Mouse (Mus musculus) forebrain, embryonic 12.5 days (tissue): ENCODE data around the gene Slc17a4. TPM values are rescaled to one million over a fixed set of nuclear protein-coding genes. Genes with fewer than 3 reads are reported as not detected.

ENCODE experiments used
- ATAC-seq: fragments of 200-750 bp; cut with Nextera tagmentation; 2 replicates; pipeline ENCODE4 v1.8.0; 2017; ENCODE audit warnings: moderate TSS enrichment; ENCODE audit not compliant: low FRiP score
- H3K27ac ChIP-seq: fragments of 300-500 bp; sonication (generic); 2 replicates; pipeline ENCODE4 v1.5.1; 2016; ENCODE audit warnings: mild to moderate bottlenecking
- H3K27me3 ChIP-seq: fragments of 300-500 bp; sonication (generic); 2 replicates; pipeline ENCODE4 v1.6.1; 2016; ENCODE audit warnings: mild to moderate bottlenecking
- H3K36me3 ChIP-seq: fragments of 300-500 bp; sonication (generic); replicated peaks from 2 replicates; pipeline ENCODE4 v1.6.1; 2016; ENCODE audit warnings: mild to moderate bottlenecking
- H3K4me1 ChIP-seq: fragments of 300-500 bp; sonication (generic); 2 replicates; pipeline ENCODE4 v1.6.1; 2016
- H3K4me2 ChIP-seq: fragments of 300-500 bp; sonication (generic); 2 replicates; pipeline ENCODE4 v1.6.1; 2016; ENCODE audit warnings: mild to moderate bottlenecking, moderate library complexity
- H3K4me3 ChIP-seq: fragments of 300-500 bp; sonication (generic); replicated peaks from 2 replicates; pipeline ENCODE4 v1.5.1; 2016; ENCODE audit warnings: mild to moderate bottlenecking
- H3K9ac ChIP-seq: fragments of 300-500 bp; sonication (generic); 2 replicates; pipeline ENCODE4 v1.6.1; 2016; ENCODE audit warnings: mild to moderate bottlenecking
- H3K9me3 ChIP-seq: fragments of 300-500 bp; sonication (generic); 2 replicates; pipeline ENCODE4 v1.6.1; 2016
- WGBS: fragments of 180-500 bp; shearing (Covaris S2); methylation state at CpG from one replicate; pipeline ENCODE4 v1.1.7; 2016; 5-methylcytosine and 5-hydroxymethylcytosine counted together
- polyA plus RNA-seq: library from polyadenylated mRNA; unstranded; fragments of >200 nt; fragmentation: Nextera tagmentation; extraction: Ambion mirVana; gene quantifications from 2 replicates; pipeline ENCODE4 v1.2.1, GENCODE M21; 2016

The Slc17a4 gene
- polyA plus RNA-seq, 1 experiment from 2014 or later, result not detected

GRCm38 (mm10) chr13:23887026-23887725, 27.6 kb downstream of the Slc17a4 start:
- 89% methylated on average over 3 of the region's 3 CpGs for WGBS
- no peak for ATAC-seq
- no peak overlapping the region for H3K4me3 ChIP-seq
- no peak overlapping the region for H3K9ac ChIP-seq
- no peaks in the 10 kb centered on the region for H3K9me3 ChIP-seq
- no peak overlapping the region for H3K27ac ChIP-seq
- H3K36me3 ChIP-seq, result no peaks in the 10 kb centered on the region
- no peaks in the 10 kb centered on the region for H3K27me3 ChIP-seq
- H3K4me2 ChIP-seq, result no peak overlapping the region
- no peaks in the 10 kb centered on the region for H3K4me1 ChIP-seq

GRCm38 (mm10) chr13:23885540-23885939, 29.3 kb downstream of the Slc17a4 start:
- ATAC-seq, result no peak
- H3K4me2 ChIP-seq, result no peak overlapping the region
- H3K36me3 ChIP-seq, result no peaks in the 10 kb centered on the region
- H3K4me3 ChIP-seq, result no peak overlapping the region
- WGBS, result 42% methylated on average over 2 of the region's 2 CpGs
- H3K27ac ChIP-seq, result no peak overlapping the region
- H3K27me3 ChIP-seq, result no peaks in the 10 kb centered on the region
- H3K4me1 ChIP-seq, result no peaks in the 10 kb centered on the region
- H3K9me3 ChIP-seq, result no peaks in the 10 kb centered on the region
- H3K9ac ChIP-seq, result no peak overlapping the region

- 75% methylated on average over 5 of the region's 5 CpGs for WGBS
- no peak overlapping the region for H3K27ac ChIP-seq
- no peaks in the 10 kb centered on the region for H3K4me1 ChIP-seq
- ATAC-seq, result no peak
- no peak overlapping the region for H3K9ac ChIP-seq
- no peak overlapping the region for H3K4me3 ChIP-seq
- H3K27me3 ChIP-seq, result no peaks in the 10 kb centered on the region
- H3K36me3 ChIP-seq, result no peaks in the 10 kb centered on the region
- H3K9me3 ChIP-seq, result no peaks in the 10 kb centered on the region
- no peak overlapping the region for H3K4me2 ChIP-seq
Measured at GRCm38 (mm10) chr13:23879636-23880035, 35.2 kb downstream of the Slc17a4 start.

- Histone ChIP-seq H3K4me2 (no peak overlapping the region), H3K9ac (no peak overlapping the region), H3K36me3 (no peaks in the 10 kb centered on the region), H3K9me3 (no peaks in the 10 kb centered on the region), H3K4me3 (no peak overlapping the region), H3K27me3 (no peaks in the 10 kb centered on the region), H3K27ac (no peak overlapping the region), H3K4me1 (no peaks in the 10 kb centered on the region)
- ATAC-seq, result no peak
- 73% methylated on average over 3 of the region's 3 CpGs for WGBS
Measured at GRCm38 (mm10) chr13:23879106-23879505, 35.7 kb downstream of the Slc17a4 start.

- no peak overlapping the region for H3K27ac ChIP-seq
- 86% methylated on average over 5 of the region's 5 CpGs for WGBS
Measured at GRCm38 (mm10) chr13:23873141-23873540, 41.7 kb downstream of the Slc17a4 start.

GRCm38 (mm10) chr13:23869996-23870395, 44.8 kb downstream of the Slc17a4 start:
- Histone ChIP-seq H3K36me3 (no peaks in the 10 kb centered on the region), H3K4me3 (no peak overlapping the region), H3K4me2 (no peak overlapping the region), H3K27me3 (no peaks in the 10 kb centered on the region), H3K27ac (no peak overlapping the region), H3K9me3 (no peaks in the 10 kb centered on the region), H3K4me1 (no peaks in the 10 kb centered on the region), H3K9ac (no peak overlapping the region)
- WGBS, result 79% methylated on average over 3 of the region's 3 CpGs
- ATAC-seq, result no peak

More at GRCm38 (mm10) chr13:23873141-23873540, 41.7 kb downstream of the Slc17a4 start:
- Histone ChIP-seq H3K4me3 (no peak overlapping the region), H3K27me3 (no peaks in the 10 kb centered on the region), H3K36me3 (no peaks in the 10 kb centered on the region), H3K9me3 (no peaks in the 10 kb centered on the region), H3K4me1 (no peaks in the 10 kb centered on the region), H3K4me2 (no peak overlapping the region), H3K9ac (no peak overlapping the region)
- no peak for ATAC-seq

GRCm38 (mm10) chr13:23868790-23869533, 45.8 kb downstream of the Slc17a4 start:
- no peak for ATAC-seq
- Histone ChIP-seq H3K27ac (no peak overlapping the region), H3K9ac (no peak overlapping the region), H3K36me3 (no peaks in the 10 kb centered on the region), H3K27me3 (no peaks in the 10 kb centered on the region), H3K9me3 (no peaks in the 10 kb centered on the region), H3K4me1 (no peaks in the 10 kb centered on the region), H3K4me2 (no peak overlapping the region), H3K4me3 (no peak overlapping the region)
- WGBS, result 90% methylated on average over 8 of the region's 8 CpGs

- H3K4me3 ChIP-seq, result no peak within 1 kb of the TSS
- no peak for ATAC-seq
- WGBS, result 92% methylated on average over 7 of the region's 7 CpGs
Measured at GRCm38 (mm10) chr13:23867405-23867804, 47.4 kb downstream of the Slc17a4 start, which contains the start of gene Slc17a1. Gene Slc17a1, plus strand, starts transcription at chr13:23867750.

GRCm38 (mm10) chr13:23867000-23867399, 47.8 kb downstream of the Slc17a4 start:
- no peaks in the 10 kb centered on the region for H3K36me3 ChIP-seq
- no peaks in the 10 kb centered on the region for H3K27me3 ChIP-seq
- H3K4me2 ChIP-seq, result no peak overlapping the region
- 94% methylated on average over 6 of the region's 6 CpGs for WGBS
- no peak for ATAC-seq
- H3K27ac ChIP-seq, result no peak overlapping the region
- no peak overlapping the region for H3K9ac ChIP-seq
- no peaks in the 10 kb centered on the region for H3K9me3 ChIP-seq
- H3K4me3 ChIP-seq, result no peak overlapping the region
- H3K4me1 ChIP-seq, result no peaks in the 10 kb centered on the region

More at GRCm38 (mm10) chr13:23867405-23867804, 47.4 kb downstream of the Slc17a4 start, which contains the start of gene Slc17a1:
- Histone ChIP-seq H3K9ac (no peak within 1 kb of the TSS), H3K9me3 (no peaks in the 10 kb centered on the region), H3K27me3 (no peaks in the 10 kb centered on the region), H3K4me2 (no peak within 1 kb of the TSS), H3K4me1 (no peaks in the 10 kb centered on the region), H3K27ac (no peak within 1 kb of the TSS), H3K36me3 (no peaks in the 10 kb centered on the region)

- H3K9ac ChIP-seq, result no peak overlapping the region
- H3K9me3 ChIP-seq, result no peaks in the 10 kb centered on the region
- no peaks in the 10 kb centered on the region for H3K4me1 ChIP-seq
- 83% methylated on average over 9 of the region's 9 CpGs for WGBS
- no peak overlapping the region for H3K27ac ChIP-seq
- no peaks in the 10 kb centered on the region for H3K27me3 ChIP-seq
- ATAC-seq, result no peak
- H3K4me3 ChIP-seq, result no peak overlapping the region
- no peaks in the 10 kb centered on the region for H3K36me3 ChIP-seq
- no peak overlapping the region for H3K4me2 ChIP-seq
Measured at GRCm38 (mm10) chr13:23866086-23866710, 48.6 kb downstream of the Slc17a4 start.

- H3K9me3 ChIP-seq, result no peaks in the 10 kb centered on the region
- H3K4me2 ChIP-seq, result no peak overlapping the region
- no peaks in the 10 kb centered on the region for H3K36me3 ChIP-seq
- ATAC-seq, result no peak
- H3K27ac ChIP-seq, result no peak overlapping the region
- H3K9ac ChIP-seq, result no peak overlapping the region
- H3K4me3 ChIP-seq, result no peak overlapping the region
- WGBS, result 84% methylated on average over 9 of the region's 9 CpGs
- H3K27me3 ChIP-seq, result no peaks in the 10 kb centered on the region
- H3K4me1 ChIP-seq, result no peaks in the 10 kb centered on the region
Measured at GRCm38 (mm10) chr13:23864711-23865110, 50.1 kb downstream of the Slc17a4 start.

- H3K27me3 ChIP-seq, result no peaks in the 10 kb centered on the region
- ATAC-seq, result no peak
- no peaks in the 10 kb centered on the region for H3K4me1 ChIP-seq
- H3K9me3 ChIP-seq, result no peaks in the 10 kb centered on the region
- no peak overlapping the region for H3K4me3 ChIP-seq
- no peak overlapping the region for H3K27ac ChIP-seq
- H3K4me2 ChIP-seq, result no peak overlapping the region
- no peaks in the 10 kb centered on the region for H3K36me3 ChIP-seq
- no peak overlapping the region for H3K9ac ChIP-seq
Measured at GRCm38 (mm10) chr13:23861815-23862214, 53.0 kb downstream of the Slc17a4 start.
